16 mouse cellular contexts compared by ENCODE assay signal in genomic region chr2:108157731-108158130, GRCm38 (mm10).
"Had no signal": no experiment of that assay in that cellular context is flagged by ENCODE, and none has a peak within 500 bp of the region (broad histone marks: within the 10 kb centered on the region; RNA-seq: fewer than 3 reads in every experiment).

No protein-coding gene starts in this region.

- DNase-seq: heart, postnatal 10 days; heart, postnatal 14 days; heart, postnatal 36 days; heart, postnatal 4 days; kidney, adult 11 months; kidney, adult 18-20 months; kidney, adult 2 months; kidney, adult 8-10 months; kidney, adult 9 months; kidney, postnatal 10 days; kidney, postnatal 14 days; kidney, postnatal 25 days; kidney, postnatal 36 days; kidney, postnatal 4 days; layer of hippocampus, adult 9-11 months; layer of hippocampus, postnatal 36 days had no signal
